Mouse (Mus musculus): ENCODE measurements around the gene Gm47996.

- TF ChIP-seq CTCF (IDR thresholded peaks at IDR 0.05; ENCODE audit: borderline replicate concordance, extremely low read depth, insufficient read depth, insufficient read length) (no peak), POLR2A (IDR thresholded peaks at IDR 0.05; ENCODE audit: borderline replicate concordance, extremely low read depth, insufficient read depth, insufficient read length, poor library complexity, severe bottlenecking) (no peak)
Measured at GRCm38 (mm10) chr1:151177937-151178271, 32.0 kb upstream of the Gm47996 start.
